In the genomic region with DNA sequence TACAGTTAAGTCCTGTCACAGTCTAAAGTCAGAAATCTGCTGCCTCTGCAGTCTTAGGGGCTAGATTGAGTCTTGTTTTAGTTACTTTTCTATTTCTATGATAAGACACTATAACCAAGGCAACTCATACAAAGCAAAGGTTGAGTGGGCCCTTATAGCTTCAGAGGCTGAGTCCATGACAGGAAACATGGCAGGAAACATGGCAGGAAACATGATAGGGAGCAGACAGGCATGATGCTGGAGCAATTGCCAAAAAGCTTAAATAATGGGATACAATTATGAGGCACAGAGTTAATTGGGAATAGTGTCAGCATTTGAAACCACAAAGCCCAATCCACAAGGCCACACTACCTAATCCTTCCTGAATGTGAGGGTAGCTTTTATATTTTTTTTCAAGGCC, we compare ENCODE assay signal across 27 mouse cellular contexts.
"Had no signal": no experiment of that assay in that cellular context is flagged by ENCODE, and none has a peak within 500 bp of the region (broad histone marks: within the 10 kb centered on the region; RNA-seq: fewer than 3 reads in every experiment).

No protein-coding gene starts in this region.

- H3K27ac ChIP-seq: embryonic facial prominence, embryonic 10.5 days; embryonic facial prominence, embryonic 12.5 days; embryonic facial prominence, embryonic 13.5 days; embryonic facial prominence, embryonic 15.5 days; forebrain, embryonic 10.5 days; forebrain, embryonic 12.5 days; forebrain, embryonic 13.5 days; forebrain, embryonic 15.5 days; gastrocnemius, adult 2 months; heart, adult 2 months had no signal

- ATAC-seq: forebrain, embryonic 13.5 days; forebrain, embryonic 14.5 days; forebrain, embryonic 15.5 days; forebrain, embryonic 16.5 days; forebrain, postnatal 0 days had no signal

- H3K4me3 ChIP-seq: embryonic facial prominence, embryonic 10.5 days; embryonic facial prominence, embryonic 12.5 days; embryonic facial prominence, embryonic 13.5 days; embryonic facial prominence, embryonic 15.5 days; erythroblast, embryonic 14.5 days; forebrain, embryonic 10.5 days; forebrain, embryonic 12.5 days; forebrain, embryonic 13.5 days; forebrain, embryonic 15.5 days; gastrocnemius, adult 2 months; heart, adult 2 months had no signal

- DNase-seq: cerebellum, adult 9-10 months; cerebellum, adult 9-11 months; cerebellum, postnatal 10 days; cerebellum, postnatal 14 days; cerebellum, postnatal 25 days; cerebellum, postnatal 36 days; embryo, embryonic 11 days; forebrain, postnatal 0 days; gastrocnemius, adult 2 months; gastrocnemius, postnatal 10 days; gastrocnemius, postnatal 14 days; gastrocnemius, postnatal 25 days; gastrocnemius, postnatal 36 days; heart, adult 11 months; heart, adult 18-20 months; heart, adult 2 months had no signal

- H3K36me3 ChIP-seq: embryonic facial prominence, embryonic 10.5 days; embryonic facial prominence, embryonic 12.5 days; embryonic facial prominence, embryonic 13.5 days; embryonic facial prominence, embryonic 15.5 days; forebrain, embryonic 10.5 days; forebrain, embryonic 12.5 days; forebrain, embryonic 15.5 days had no signal

- H3K27me3 ChIP-seq: embryonic facial prominence, embryonic 12.5 days; embryonic facial prominence, embryonic 13.5 days; embryonic facial prominence, embryonic 15.5 days; forebrain, embryonic 12.5 days; forebrain, embryonic 13.5 days; forebrain, embryonic 15.5 days had no signal

- H3K4me1 ChIP-seq: embryonic facial prominence, embryonic 10.5 days; embryonic facial prominence, embryonic 12.5 days; embryonic facial prominence, embryonic 13.5 days; embryonic facial prominence, embryonic 15.5 days; forebrain, embryonic 10.5 days; forebrain, embryonic 12.5 days; forebrain, embryonic 13.5 days; forebrain, embryonic 15.5 days had no signal
